ENCODE assay signal across 8 mouse cellular contexts in the genomic region with DNA sequence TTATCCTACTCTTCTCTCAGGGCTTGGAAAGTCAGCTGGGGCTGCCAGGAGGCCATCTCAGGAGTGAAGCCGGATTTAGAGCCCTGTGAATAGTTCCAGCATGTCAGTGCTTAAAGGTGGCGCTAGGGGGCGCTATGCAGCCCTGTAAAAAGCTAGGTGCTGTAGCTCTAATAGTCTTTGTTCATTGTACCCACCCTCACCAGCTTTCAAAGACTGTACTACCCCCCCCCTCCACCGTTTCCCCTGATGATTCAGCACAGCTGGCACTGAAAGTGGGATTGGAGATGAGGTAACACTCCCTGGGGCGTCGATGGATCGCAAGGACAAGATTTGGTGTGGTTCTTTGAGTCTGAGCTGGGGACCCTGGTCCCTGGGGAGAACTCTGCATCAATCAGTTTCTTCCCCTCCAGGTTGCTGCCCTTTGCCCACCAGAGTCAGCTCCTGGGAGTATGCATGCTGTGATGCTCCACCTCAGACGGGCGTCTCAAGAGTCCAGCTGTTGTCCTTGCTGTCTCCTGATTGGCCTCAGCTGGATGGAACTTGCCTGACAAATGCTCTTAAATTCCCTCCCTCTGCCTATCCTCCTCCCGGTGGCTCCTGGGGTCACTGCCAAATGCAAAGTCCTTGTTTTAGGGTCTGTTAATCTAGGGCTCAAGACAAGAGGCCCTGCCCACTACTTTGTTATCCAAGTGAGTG. TPM values are rescaled to one million over a fixed set of nuclear protein-coding genes. Genes with fewer than 3 reads are reported as not detected.
DNase-seq lines count a peak whose midpoint lies in the region; ATAC-seq and TF ChIP-seq lines count a peak whose summit lies in the region.

No protein-coding gene starts in this region.

- peaks cover 8% of the 10 kb centered on the region; the same call in 1 of the 2 replicates for H3K4me1 ChIP-seq in forebrain, embryonic 11.5 days (replicated peaks; ENCODE audit: control insufficient read depth, insufficient read depth, low read length)
- H3K4me1 ChIP-seq in forebrain, embryonic 13.5 days, result peaks cover 15% of the 10 kb centered on the region
- no peaks in the 10 kb centered on the region; the same call in none of the 2 replicates for H3K4me1 ChIP-seq in forebrain, postnatal 0 days (ENCODE audit: insufficient read depth)
- peaks cover 19% of the 10 kb centered on the region for H3K4me1 ChIP-seq in kidney, embryonic 16.5 days (ENCODE audit: insufficient read depth, low read length)
- peaks cover 11% of the 10 kb centered on the region for H3K4me1 ChIP-seq in midbrain, embryonic 11.5 days (ENCODE audit: control insufficient read depth, insufficient read depth, low read length)
- peaks cover 2% of the 10 kb centered on the region for H3K4me1 ChIP-seq in testis, adult 2 months (ENCODE audit: control insufficient read depth, insufficient read depth, low read length)

- H3K27me3 ChIP-seq in forebrain, embryonic 11.5 days (ENCODE audit: control insufficient read depth, insufficient read depth, low read length), result no peaks in the 10 kb centered on the region
- peaks cover 3% of the 10 kb centered on the region; the same call in 1 of the 2 replicates for H3K27me3 ChIP-seq in forebrain, embryonic 13.5 days
- H3K27me3 ChIP-seq in forebrain, postnatal 0 days (ENCODE audit: insufficient read depth, low read length), result no peaks in the 10 kb centered on the region
- no peaks in the 10 kb centered on the region; the same call in 1 of the 2 replicates for H3K27me3 ChIP-seq in kidney, embryonic 16.5 days (ENCODE audit: insufficient read depth, low read length)
- no peaks in the 10 kb centered on the region for H3K27me3 ChIP-seq in midbrain, embryonic 11.5 days (ENCODE audit: control insufficient read depth, insufficient read depth, low read length)
- no peaks in the 10 kb centered on the region for H3K27me3 ChIP-seq in testis, adult 2 months (ENCODE audit: control insufficient read depth, insufficient read depth, low read length)

- H3K9me3 ChIP-seq in forebrain, embryonic 11.5 days (ENCODE audit: control insufficient read depth, low read length), result no peaks in the 10 kb centered on the region
- H3K9me3 ChIP-seq in forebrain, embryonic 13.5 days (replicated peaks), result no peaks in the 10 kb centered on the region
- no peaks in the 10 kb centered on the region for H3K9me3 ChIP-seq in forebrain, postnatal 0 days (ENCODE audit: low read length)
- no peaks in the 10 kb centered on the region for H3K9me3 ChIP-seq in kidney, embryonic 16.5 days (ENCODE audit: low read length)
- no peaks in the 10 kb centered on the region for H3K9me3 ChIP-seq in midbrain, embryonic 11.5 days (ENCODE audit: control insufficient read depth, low read length)

- no peak for ATAC-seq in forebrain, embryonic 11.5 days (replicated peaks; ENCODE audit: low FRiP score)
- no peak for ATAC-seq in forebrain, embryonic 13.5 days
- ATAC-seq in forebrain, postnatal 0 days, result peak; percentile 73
- 0 out of 2 replicates have a peak, but pooled peaks have one; percentile 10 for ATAC-seq in kidney, embryonic 16.5 days (ENCODE audit: low FRiP score, low TSS enrichment)
- ATAC-seq in midbrain, embryonic 11.5 days (ENCODE audit: low FRiP score), result 0 out of 2 replicates have a peak, but pooled peaks have one; percentile 10

- no peak overlapping the region for H3K27ac ChIP-seq in forebrain, embryonic 11.5 days (ENCODE audit: low read depth, low read length)
- no peak overlapping the region for H3K27ac ChIP-seq in forebrain, embryonic 13.5 days
- H3K27ac ChIP-seq in forebrain, postnatal 0 days (ENCODE audit: low read depth, low read length), result 0 out of 2 replicates have a peak overlapping the region, but pooled peaks have one; percentile 29
- no peak overlapping the region for H3K27ac ChIP-seq in kidney, embryonic 16.5 days (ENCODE audit: low read length)
- H3K27ac ChIP-seq in midbrain, embryonic 11.5 days (ENCODE audit: low read depth, low read length), result no peak overlapping the region
- H3K27ac ChIP-seq in testis, adult 2 months (ENCODE audit: control insufficient read depth, insufficient read depth, low read depth, low read length), result no peak overlapping the region

- peak; percentile 76 for DNase-seq in forebrain, embryonic 11.5 days (ENCODE audit: low spot score)
- DNase-seq in 3T3-L1 (ENCODE audit: low read depth, low spot score) (peak; percentile 82), adipocyte (ENCODE audit: low spot score) (peak; percentile 56)
- DNase-seq in forebrain, postnatal 0 days, result peak; percentile 86
- DNase-seq in midbrain, embryonic 11.5 days (ENCODE audit: low spot score, missing footprints), result peak; percentile 87

- no peak overlapping the region for H3K4me2 ChIP-seq in forebrain, embryonic 11.5 days (ENCODE audit: low read depth, low read length, severe bottlenecking)
- no peak overlapping the region for H3K4me2 ChIP-seq in forebrain, embryonic 13.5 days
- no peak overlapping the region for H3K4me2 ChIP-seq in forebrain, postnatal 0 days (ENCODE audit: low read depth)
- H3K4me2 ChIP-seq in kidney, embryonic 16.5 days (replicated peaks; ENCODE audit: low read depth, low read length), result no peak overlapping the region
- H3K4me2 ChIP-seq in midbrain, embryonic 11.5 days, result no peak overlapping the region

- H3K4me3 ChIP-seq in forebrain, embryonic 11.5 days (ENCODE audit: low read depth, low read length), result no peak overlapping the region
- H3K4me3 ChIP-seq in forebrain, embryonic 13.5 days, result no peak overlapping the region
- H3K4me3 ChIP-seq in forebrain, postnatal 0 days (ENCODE audit: low read depth, low read length), result no peak overlapping the region
- no peak overlapping the region for H3K4me3 ChIP-seq in kidney, embryonic 16.5 days (ENCODE audit: low read length)
- H3K4me3 ChIP-seq in midbrain, embryonic 11.5 days (ENCODE audit: low read depth, low read length), result no peak overlapping the region
- no peak overlapping the region for H3K4me3 ChIP-seq in testis, adult 2 months (ENCODE audit: control insufficient read depth, low read depth, low read length)

- no peak for TF ChIP-seq POLR2A in testis, adult 2 months (IDR thresholded peaks at IDR 0.05; ENCODE audit: control insufficient read depth, low read depth, low read length)

- no peak overlapping the region; the same call in 1 of the 2 replicates for H3K9ac ChIP-seq in forebrain, embryonic 11.5 days (ENCODE audit: low read length)
- no peak overlapping the region for H3K9ac ChIP-seq in forebrain, embryonic 13.5 days
- H3K9ac ChIP-seq in forebrain, postnatal 0 days, result no peak overlapping the region
- no peak overlapping the region for H3K9ac ChIP-seq in kidney, embryonic 16.5 days (replicated peaks; ENCODE audit: low read length)
- H3K9ac ChIP-seq in midbrain, embryonic 11.5 days (ENCODE audit: low read length), result no peak overlapping the region

- TF ChIP-seq CTCF in forebrain, postnatal 0 days (IDR thresholded peaks at IDR 0.05; ENCODE audit: low read depth), result peak; percentile 78
- TF ChIP-seq CTCF in testis, adult 2 months (IDR thresholded peaks at IDR 0.05; ENCODE audit: control insufficient read depth, insufficient read depth, insufficient replicate concordance, low read depth, low read length), result peak; percentile 78

- WGBS in forebrain, embryonic 11.5 days, result 13% methylated on average over 10 of the region's 10 CpGs
- WGBS in forebrain, embryonic 13.5 days, result 21% methylated on average over 10 of the region's 10 CpGs
- WGBS in forebrain, postnatal 0 days, result 27% methylated on average over 10 of the region's 10 CpGs
- 15% methylated on average over 10 of the region's 10 CpGs for WGBS in kidney, embryonic 16.5 days
- WGBS in midbrain, embryonic 11.5 days, result 16% methylated on average over 10 of the region's 10 CpGs

- H3K36me3 ChIP-seq in forebrain, embryonic 11.5 days (ENCODE audit: control insufficient read depth, insufficient read depth, low read length), result no peaks in the 10 kb centered on the region; the same call in 1 of the 2 replicates
- H3K36me3 ChIP-seq in forebrain, embryonic 13.5 days (ENCODE audit: poor library complexity, severe bottlenecking), result no peaks in the 10 kb centered on the region
- no peaks in the 10 kb centered on the region for H3K36me3 ChIP-seq in forebrain, postnatal 0 days (ENCODE audit: insufficient read depth)
- H3K36me3 ChIP-seq in kidney, embryonic 16.5 days (ENCODE audit: insufficient read depth, low read length), result peaks cover 4% of the 10 kb centered on the region; the same call in 1 of the 2 replicates
- no peaks in the 10 kb centered on the region for H3K36me3 ChIP-seq in midbrain, embryonic 11.5 days (ENCODE audit: control insufficient read depth, insufficient read depth, low read length)
- H3K36me3 ChIP-seq in testis, adult 2 months (ENCODE audit: control insufficient read depth, insufficient read depth, low read length), result no peaks in the 10 kb centered on the region

RNA-seq across cellular contexts. Expression of a gene that starts 33.9 kb away (rescaled TPM):
- polyA plus RNA-seq in forebrain, embryonic 11.5 days (2014; fragmentation: Nextera tagmentation; extraction: Ambion mirVana), result 2.7 and 2.9 TPM in 2 replicates
- polyA plus RNA-seq in forebrain, embryonic 13.5 days (2015; fragmentation: Nextera tagmentation; extraction: Ambion mirVana), result 2.3 and 2.7 TPM in 2 replicates
- 5.4 and 6.6 TPM in 2 replicates for total RNA-seq in forebrain, postnatal 0 days (2014; rRNA removed)
- polyA plus RNA-seq in forebrain, postnatal 0 days (2015; fragmentation: Nextera tagmentation; extraction: Ambion mirVana), result 1.6 and 1.9 TPM in 2 replicates
- 8.3 and 9.0 TPM in 2 replicates for polyA plus RNA-seq in kidney, embryonic 16.5 days (2015; fragmentation: Nextera tagmentation; extraction: Ambion mirVana)
- 0.92 and 0.94 TPM in 2 replicates for polyA plus RNA-seq in midbrain, embryonic 11.5 days (2014; fragmentation: Nextera tagmentation; extraction: Ambion mirVana)
- 2.8 and 3.7 TPM in 2 replicates for polyA plus RNA-seq in testis, adult 2 months (2012; rRNA removed)

RNA-seq across cellular contexts. Expression of a gene that starts 48.9 kb away (rescaled TPM):
- 4.2 and 4.7 TPM in 2 replicates for polyA plus RNA-seq in forebrain, embryonic 11.5 days (2014; fragmentation: Nextera tagmentation; extraction: Ambion mirVana)
- 3.9 and 4.7 TPM in 2 replicates for polyA plus RNA-seq in forebrain, embryonic 13.5 days (2015; fragmentation: Nextera tagmentation; extraction: Ambion mirVana)
- total RNA-seq in forebrain, postnatal 0 days (2014; rRNA removed), result 9.1 and 13.0 TPM in 2 replicates
- polyA plus RNA-seq in forebrain, postnatal 0 days (2015; fragmentation: Nextera tagmentation; extraction: Ambion mirVana), result 6.1 TPM in 2 replicates
- 41.6 and 48.3 TPM in 2 replicates for polyA plus RNA-seq in kidney, embryonic 16.5 days (2015; fragmentation: Nextera tagmentation; extraction: Ambion mirVana)
- 5.8 and 6.5 TPM in 2 replicates for polyA plus RNA-seq in midbrain, embryonic 11.5 days (2014; fragmentation: Nextera tagmentation; extraction: Ambion mirVana)
- 9.5 and 10.0 TPM in 2 replicates for polyA plus RNA-seq in testis, adult 2 months (2012; rRNA removed)

Comparison
In these comparisons a context has a peak if more than half of its experiments do, and no peak if none do; other contexts are left out.
1. ATAC-seq: peak in forebrain, postnatal 0 days (single experiment), kidney, embryonic 16.5 days (single experiment) and midbrain, embryonic 11.5 days (single experiment); none in forebrain, embryonic 11.5 days (single experiment) and forebrain, embryonic 13.5 days (single experiment).
2. Peak in every context shown above with its lines, with median percentiles within 50 percentile points of each other: DNase-seq.